ENCODE assay signal across 22 mouse cellular contexts in genomic region chr19:53452360-53452759, GRCm38 (mm10).
DNase-seq lines count a peak whose midpoint lies in the region; ATAC-seq and TF ChIP-seq lines count a peak whose summit lies in the region.
"Had no signal": no experiment of that assay in that cellular context is flagged by ENCODE, and none has a peak within 500 bp of the region (broad histone marks: within the 10 kb centered on the region; RNA-seq: fewer than 3 reads in every experiment).

No protein-coding gene starts in this region.

- H3K9ac ChIP-seq in heart, embryonic 16.5 days (ENCODE audit: low read length), result no peak overlapping the region
- H3K9ac ChIP-seq in stomach, postnatal 0 days (ENCODE audit: low read length), result no peak overlapping the region
- H3K9ac ChIP-seq: forebrain, embryonic 15.5 days; limb, embryonic 13.5 days; liver, embryonic 13.5 days; lung, embryonic 15.5 days; midbrain, embryonic 13.5 days had no signal

- H3K36me3 ChIP-seq in heart, embryonic 16.5 days (ENCODE audit: control insufficient read depth, insufficient read depth), result no peaks in the 10 kb centered on the region
- H3K36me3 ChIP-seq in stomach, postnatal 0 days (ENCODE audit: control insufficient read depth, insufficient read depth, low read length), result no peaks in the 10 kb centered on the region
- H3K36me3 ChIP-seq: embryonic facial prominence, embryonic 10.5 days; forebrain, embryonic 15.5 days; limb, embryonic 13.5 days; liver, embryonic 13.5 days; lung, embryonic 15.5 days; midbrain, embryonic 13.5 days had no signal

- no peak for TF ChIP-seq EP300 in stomach, postnatal 0 days (optimal IDR thresholded peaks at IDR 0.05)

- no peak overlapping the region for H3K4me3 ChIP-seq in cerebellum, adult 2 months (replicated peaks; ENCODE audit: insufficient read depth, low read depth, low read length)
- H3K4me3 ChIP-seq in heart, embryonic 16.5 days (ENCODE audit: low read length), result no peak overlapping the region
- no peak overlapping the region for H3K4me3 ChIP-seq in stomach, postnatal 0 days (ENCODE audit: low read depth, low read length)
- H3K4me3 ChIP-seq: embryonic facial prominence, embryonic 10.5 days; forebrain, embryonic 15.5 days; layer of hippocampus, adult 2 months; limb, embryonic 13.5 days; liver, embryonic 13.5 days; lung, embryonic 15.5 days; midbrain, embryonic 13.5 days had no signal

- H3K27me3 ChIP-seq in cerebellum, adult 2 months (ENCODE audit: control insufficient read depth, insufficient read depth, low read length), result no peaks in the 10 kb centered on the region
- no peaks in the 10 kb centered on the region for H3K27me3 ChIP-seq in heart, embryonic 16.5 days (ENCODE audit: control insufficient read depth, insufficient read depth, low read length)
- H3K27me3 ChIP-seq in stomach, postnatal 0 days (ENCODE audit: control insufficient read depth, insufficient read depth, low read length), result no peaks in the 10 kb centered on the region
- H3K27me3 ChIP-seq: forebrain, embryonic 15.5 days; lung, embryonic 15.5 days; midbrain, embryonic 13.5 days had no signal

- peak in 1 of 2 experiments; percentile 49 for DNase-seq in cerebellum, adult 2 months
- no peak for DNase-seq in cerebellum, postnatal 4 days (ENCODE audit: low spot score in 2 of 2)
- DNase-seq in heart, postnatal 36 days, result no peak
- DNase-seq in kidney, postnatal 10 days, result peak; percentile 45
- no peak for DNase-seq in kidney, postnatal 14 days
- no peak for DNase-seq in stomach, postnatal 0 days (ENCODE audit: low spot score)
- DNase-seq: gastrocnemius, postnatal 14 days; kidney, adult 18-20 months; layer of hippocampus, postnatal 36 days; liver, embryonic 13.5 days; right cerebral cortex, postnatal 14 days; spleen, adult 18-20 months; thymus, postnatal 4 days had no signal

- peaks cover 79% of the 10 kb centered on the region for H3K4me1 ChIP-seq in cerebellum, adult 2 months (ENCODE audit: control insufficient read depth, insufficient read depth, low read length)
- peaks cover 23% of the 10 kb centered on the region for H3K4me1 ChIP-seq in heart, embryonic 16.5 days (ENCODE audit: control insufficient read depth, insufficient read depth, low read length)
- peaks cover 13% of the 10 kb centered on the region for H3K4me1 ChIP-seq in stomach, postnatal 0 days (replicated peaks; ENCODE audit: control insufficient read depth, insufficient read depth)

- no peaks in the 10 kb centered on the region for H3K9me3 ChIP-seq in heart, embryonic 16.5 days (replicated peaks; ENCODE audit: control insufficient read depth, low read length)
- no peaks in the 10 kb centered on the region for H3K9me3 ChIP-seq in stomach, postnatal 0 days (ENCODE audit: control insufficient read depth, low read length)
- H3K9me3 ChIP-seq: embryonic facial prominence, embryonic 10.5 days; forebrain, embryonic 15.5 days; limb, embryonic 13.5 days; liver, embryonic 13.5 days; lung, embryonic 15.5 days; midbrain, embryonic 13.5 days had no signal

- TF ChIP-seq CTCF in cerebellum, adult 2 months (IDR thresholded peaks at IDR 0.05; ENCODE audit: borderline replicate concordance, insufficient read depth, low read depth, low read length), result no peak
- TF ChIP-seq CTCF in stomach, postnatal 0 days (IDR thresholded peaks at IDR 0.05; ENCODE audit: low read depth), result no peak

- ATAC-seq in heart, embryonic 16.5 days (replicated peaks; ENCODE audit: extremely low read depth, insufficient read depth, low FRiP score), result peak; percentile 20; the same call in 1 of the 2 replicates
- no peak for ATAC-seq in stomach, postnatal 0 days (ENCODE audit: low FRiP score, low TSS enrichment)
- no peak for ATAC-seq in monocyte, adult 5-6 weeks (replicated peaks; ENCODE audit: insufficient number of reproducible peaks, low FRiP score, low TSS enrichment, poor library complexity, severe bottlenecking)
- ATAC-seq: forebrain, embryonic 15.5 days; hindbrain, embryonic 16.5 days; midbrain, embryonic 13.5 days had no signal

- intact Hi-C loops in heart, postnatal 36 days (cut with DNase I), result no loop called here

- H3K4me2 ChIP-seq in heart, embryonic 16.5 days (ENCODE audit: low read depth, low read length), result no peak overlapping the region
- no peak overlapping the region for H3K4me2 ChIP-seq in stomach, postnatal 0 days (replicated peaks; ENCODE audit: low read depth)
- H3K4me2 ChIP-seq: forebrain, embryonic 15.5 days; limb, embryonic 13.5 days; liver, embryonic 13.5 days; lung, embryonic 15.5 days; midbrain, embryonic 13.5 days had no signal

- WGBS in cerebellum, adult 2 months, result 41% methylated on average over 3 of the region's 3 CpGs
- 32% methylated on average over 3 of the region's 3 CpGs for WGBS in heart, embryonic 16.5 days
- WGBS in stomach, postnatal 0 days, result 34% methylated on average over 3 of the region's 3 CpGs

- peak overlapping the region; percentile 95 for H3K27ac ChIP-seq in cerebellum, adult 2 months (ENCODE audit: insufficient read depth, low read length)
- H3K27ac ChIP-seq in heart, embryonic 16.5 days (ENCODE audit: low read length), result no peak overlapping the region
- peak overlapping the region; percentile 18 for H3K27ac ChIP-seq in stomach, postnatal 0 days (replicated peaks)
- H3K27ac ChIP-seq: embryonic facial prominence, embryonic 10.5 days; layer of hippocampus, adult 2 months; limb, embryonic 13.5 days; liver, embryonic 13.5 days; midbrain, embryonic 13.5 days had no signal

- TF ChIP-seq POLR2A in cerebellum, adult 2 months (IDR thresholded peaks at IDR 0.05; ENCODE audit: borderline replicate concordance, insufficient read depth, low read length), result no peak
